Mouse (Mus musculus): ENCODE results near the gene Olfr1331. TPM values are rescaled to one million over a fixed set of nuclear protein-coding genes. Genes with fewer than 3 reads are reported as not detected.

The Olfr1331 gene
- polyA plus RNA-seq, 1 experiment from 2014 or later = not detected

Other genes starting within 250 kb of the Olfr1331 start
- 0.47 and 0.48 TPM in 2 replicates for gene Cfap57, start 243.9 kb upstream of the Olfr1331 start, polyA plus RNA-seq (2014; fragmentation: Nextera tagmentation; extraction: Ambion mirVana)
- gene Ebna1bp2, start 243.8 kb upstream of the Olfr1331 start, polyA plus RNA-seq (2014; fragmentation: Nextera tagmentation; extraction: Ambion mirVana) = 165 and 170 TPM in 2 replicates
- gene Olfr62, start 205.7 kb upstream of the Olfr1331 start, polyA plus RNA-seq (2014; fragmentation: Nextera tagmentation; extraction: Ambion mirVana) = not detected in 2 replicates
- not detected in 2 replicates for gene Olfr1342, start 171.9 kb upstream of the Olfr1331 start, polyA plus RNA-seq (2014; fragmentation: Nextera tagmentation; extraction: Ambion mirVana)
- gene Olfr1341, start 161.1 kb upstream of the Olfr1331 start, polyA plus RNA-seq (2014; fragmentation: Nextera tagmentation; extraction: Ambion mirVana) = not detected in 2 replicates
- not detected in 2 replicates for gene Olfr1340, start 144.5 kb upstream of the Olfr1331 start, polyA plus RNA-seq (2014; fragmentation: Nextera tagmentation; extraction: Ambion mirVana)
- gene Olfr1339, start 132.5 kb upstream of the Olfr1331 start, polyA plus RNA-seq (2014; fragmentation: Nextera tagmentation; extraction: Ambion mirVana) = not detected in 2 replicates
- gene Olfr1338, start 105.9 kb upstream of the Olfr1331 start, polyA plus RNA-seq (2014; fragmentation: Nextera tagmentation; extraction: Ambion mirVana) = not detected in 2 replicates
- gene Olfr1337, start 82.1 kb upstream of the Olfr1331 start, polyA plus RNA-seq (2014; fragmentation: Nextera tagmentation; extraction: Ambion mirVana) = not detected in 2 replicates
- not detected in 2 replicates for gene Olfr1335, start 54.7 kb upstream of the Olfr1331 start, polyA plus RNA-seq (2014; fragmentation: Nextera tagmentation; extraction: Ambion mirVana)
- gene Olfr1333, start 28.4 kb upstream of the Olfr1331 start, polyA plus RNA-seq (2014; fragmentation: Nextera tagmentation; extraction: Ambion mirVana) = not detected in 2 replicates
- not detected in 2 replicates for gene Olfr1330, start 23.9 kb downstream of the Olfr1331 start, polyA plus RNA-seq (2014; fragmentation: Nextera tagmentation; extraction: Ambion mirVana)
- gene Olfr1329, start 52.8 kb downstream of the Olfr1331 start, polyA plus RNA-seq (2014; fragmentation: Nextera tagmentation; extraction: Ambion mirVana) = not detected in 2 replicates
- gene Olfr1328, start 74.0 kb downstream of the Olfr1331 start, polyA plus RNA-seq (2014; fragmentation: Nextera tagmentation; extraction: Ambion mirVana) = not detected in 2 replicates
- not detected in 2 replicates for gene Lao1, start 96.9 kb downstream of the Olfr1331 start, polyA plus RNA-seq (2014; fragmentation: Nextera tagmentation; extraction: Ambion mirVana)
- gene Slc2a1, start 244.1 kb downstream of the Olfr1331 start, polyA plus RNA-seq (2014; fragmentation: Nextera tagmentation; extraction: Ambion mirVana) = 151 and 162 TPM in 2 replicates

All from neural tube, embryonic 11.5 days (tissue).